Mouse (Mus musculus): ENCODE measurements around the gene Tekt5.

DNA sequence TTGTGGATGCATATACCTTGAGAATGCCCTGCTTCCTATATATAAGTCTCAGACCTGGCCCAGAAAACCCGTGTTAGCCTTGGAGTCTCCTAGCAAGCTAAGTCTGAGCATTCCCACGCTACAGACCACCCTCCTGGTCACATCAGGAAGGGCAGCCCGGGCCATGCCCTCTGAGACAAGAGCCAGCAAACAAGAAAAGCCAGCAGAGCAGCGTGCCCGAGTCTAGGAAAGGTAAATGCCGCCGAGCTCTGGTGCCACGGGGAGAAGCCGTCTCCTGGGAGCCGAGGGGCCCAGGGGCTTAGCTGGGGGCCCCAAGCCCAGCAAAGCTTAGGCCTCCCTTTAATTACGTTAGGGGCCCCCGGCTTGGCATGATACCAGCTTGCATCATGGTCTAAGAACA is 10.0 kb downstream of the Tekt5 start:
- TF ChIP-seq CTCF (IDR thresholded peaks at IDR 0.05; ENCODE audit: borderline replicate concordance, insufficient read depth, low read length) (no peak), POLR2A (IDR thresholded peaks at IDR 0.05; ENCODE audit: low read depth, low read length) (no peak)
